Mouse (Mus musculus): Measurements from ENCODE around the gene Csdc2.

GRCm38 (mm10) chr15:81943176-81943749 lies 6.7 kb downstream of the Csdc2 start:
- no peak for TF ChIP-seq CTCF (IDR thresholded peaks at IDR 0.05; ENCODE audit: extremely low read depth, insufficient read depth, low read length)
- TF ChIP-seq POLR2A (IDR thresholded peaks at IDR 0.05; ENCODE audit: extremely low read depth, insufficient read depth, low read length), result no peak
